Mouse (Mus musculus) adrenal gland, postnatal 36 days (tissue): ENCODE results near the gene Donson. TPM values are rescaled to one million over a fixed set of nuclear protein-coding genes. Genes with fewer than 3 reads are reported as not detected.
A peak's percentile ranks its signal among the peaks of the same experiment; 100 is the strongest.

ENCODE experiments used
- DNase-seq, 2 experiments: peaks; one replicate each; pipeline ENCODE4 v3.0.0; 2021; ENCODE audit warnings: mixed read lengths in 1 of 2
- total RNA-seq, 2 experiments: library from RNA; stranded (reverse); gene quantifications; 2 replicates each; pipeline ENCODE4 v1.2.3; 2021

Donson gene
- total RNA-seq, 2 experiments from 2014 or later: 5.3 to 5.4 TPM

DNA sequence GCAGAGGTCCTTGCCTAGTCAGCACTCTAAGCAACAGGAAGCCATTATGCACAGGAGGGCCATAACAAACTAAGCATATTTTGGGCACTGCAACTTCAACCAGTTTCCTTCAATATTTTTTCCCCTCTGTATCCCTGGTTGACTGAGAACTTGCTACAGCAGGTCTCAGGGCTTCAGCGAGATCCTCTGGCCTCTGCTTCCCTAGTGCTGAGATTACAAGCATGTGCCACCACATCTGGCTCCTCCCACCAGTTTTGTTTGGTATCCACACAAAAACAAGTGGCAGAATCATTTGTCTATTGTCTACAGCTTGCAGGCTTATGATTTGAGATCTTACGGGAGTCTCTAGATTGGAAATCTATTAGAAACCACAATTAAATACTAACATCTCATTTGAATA is 43.7 kb downstream of the Donson start:
- DNase-seq: no peak

DNA sequence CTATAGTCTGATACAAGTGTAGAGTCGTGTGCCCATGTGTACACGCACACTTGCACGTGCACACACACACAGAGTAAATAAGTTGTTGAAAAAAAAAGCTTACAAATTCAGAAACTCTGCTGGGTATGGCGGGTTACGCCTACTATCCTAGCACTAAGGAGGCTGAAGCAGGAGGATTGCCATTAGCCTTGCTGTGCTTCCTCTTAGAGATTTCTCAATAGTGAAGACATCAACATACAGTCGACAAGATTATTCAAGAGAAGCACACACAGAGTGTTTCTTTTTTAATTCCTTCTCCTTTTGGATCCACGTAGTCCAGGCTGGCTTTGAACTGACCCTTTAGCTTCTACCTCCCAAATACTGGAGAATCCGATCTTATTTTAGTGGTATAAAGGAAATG is 48.4 kb downstream of the Donson start:
- DNase-seq: no peak

DNA sequence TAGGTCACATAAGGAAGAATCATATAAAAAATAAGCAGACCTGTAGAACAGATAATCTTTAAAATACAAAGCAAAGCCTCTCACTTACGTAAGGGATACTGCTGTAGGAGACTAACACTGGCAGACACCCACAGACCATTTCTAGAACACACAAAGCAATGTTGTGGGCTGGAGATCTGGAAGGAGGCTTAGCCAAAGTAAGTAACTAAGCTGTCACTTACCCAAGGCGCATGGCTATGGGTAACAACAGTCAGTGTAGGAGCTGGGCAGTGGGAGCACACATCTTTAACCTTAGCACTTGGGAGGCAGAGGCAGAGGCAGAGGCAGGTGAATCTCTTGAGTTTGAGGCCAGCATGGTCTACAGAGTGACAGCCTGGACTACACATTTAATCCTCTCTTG is 48.9 kb downstream of the Donson start:
- no peak for DNase-seq

GRCm38 (mm10) chr16:91639161-91639560 is 49.4 kb downstream of the Donson start:
- peak; percentile 74 to 80 for DNase-seq

GRCm38 (mm10) chr16:91633641-91634040 is 54.9 kb downstream of the Donson start:
- DNase-seq: no peak

- no peak for DNase-seq
Observed at GRCm38 (mm10) chr16:91632940-91633339, 55.6 kb downstream of the Donson start.

- peak; percentile 82 to 85 for DNase-seq
Observed at GRCm38 (mm10) chr16:91632439-91632838, 56.1 kb downstream of the Donson start.

- no peak for DNase-seq
Observed at GRCm38 (mm10) chr16:91630584-91630983, 58.0 kb downstream of the Donson start.

DNA sequence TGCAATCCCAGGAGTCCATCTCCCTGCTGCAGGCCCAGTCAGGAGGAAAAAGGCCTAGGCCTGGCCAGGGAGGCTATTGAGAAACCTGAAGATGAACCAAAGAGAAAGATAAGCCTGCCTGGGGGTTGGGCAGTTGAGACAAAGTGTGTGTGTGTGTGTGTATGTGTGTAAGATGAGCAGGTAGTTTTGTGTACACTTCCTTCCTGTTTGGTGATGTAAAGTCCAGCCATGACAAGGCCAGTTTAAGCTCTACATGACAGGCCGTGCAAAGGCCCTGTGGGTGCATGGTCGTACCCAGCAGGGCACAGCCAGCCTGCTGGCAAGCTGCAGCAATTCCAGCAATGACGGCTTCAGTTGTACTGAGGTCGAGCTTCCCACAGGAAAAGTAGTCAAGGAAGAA is 58.8 kb downstream of the Donson start:
- DNase-seq: no peak

DNA sequence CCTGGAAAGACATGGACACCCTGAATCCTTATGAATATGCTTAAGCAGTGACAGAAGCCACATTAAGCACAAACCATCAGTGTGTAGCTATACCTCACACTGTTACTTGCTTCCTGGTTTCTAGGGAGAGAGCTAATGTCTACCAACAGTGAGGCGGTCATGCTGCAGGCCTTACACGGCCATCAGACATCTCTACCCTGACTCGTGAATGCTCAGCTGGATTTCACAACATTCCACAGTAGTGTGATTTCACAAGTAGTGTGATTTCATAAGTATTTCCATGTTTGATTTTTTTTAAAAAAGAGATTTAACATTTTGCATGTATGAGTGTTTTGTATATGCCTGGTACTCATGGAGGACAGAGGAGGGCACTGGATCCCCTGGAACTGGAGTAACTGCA is 59.9 kb downstream of the Donson start:
- no peak for DNase-seq

DNA sequence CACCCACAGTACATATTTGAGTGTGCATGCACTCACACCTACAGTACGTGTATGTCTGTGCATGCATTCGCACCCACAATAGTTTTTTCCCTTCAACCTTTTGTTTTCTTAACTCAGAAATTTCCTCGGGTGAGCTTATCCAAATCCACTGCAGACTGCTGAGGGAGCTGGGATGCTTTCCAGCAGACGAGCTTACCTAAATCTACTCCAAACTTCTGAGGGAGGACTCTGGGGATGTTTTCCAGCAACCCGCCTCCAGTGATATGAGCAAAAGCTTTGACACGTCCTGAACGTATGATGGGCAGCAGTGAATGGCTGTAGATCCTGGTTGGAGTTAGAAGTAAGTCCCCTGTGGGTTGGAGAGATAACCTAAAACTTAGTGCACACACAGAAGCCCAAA is 60.7 kb downstream of the Donson start:
- DNase-seq: no peak

Other genes with a start within 250 kb of the Donson start
- 10 to 100 TPM; 67.0 to 83.7 TPM for gene Ifnar1, start 203.5 kb downstream of the Donson start, total RNA-seq
- 10 to 100 TPM; 31.2 to 38.0 TPM for gene Ifngr2, start 141.7 kb downstream of the Donson start, total RNA-seq
- gene Tmem50b, start 91.0 kb downstream of the Donson start, total RNA-seq: 10 to 100 TPM; 54.7 to 60.2 TPM
- gene Dnajc28, start 69.7 kb downstream of the Donson start, total RNA-seq: 10 to 100 TPM in 1 of 2 experiments, 1 to 10 TPM in 1; 8.8 to 15.4 TPM
- gene Gart, start 41.8 kb downstream of the Donson start, total RNA-seq: 100 to 1,000 TPM; 107 to 120 TPM
- 100 to 1,000 TPM; 220 to 271 TPM for gene Son, start 41.3 kb downstream of the Donson start, total RNA-seq
- 10 to 100 TPM; 47.5 to 57.9 TPM for gene Cryzl1, start 40.2 kb upstream of the Donson start, total RNA-seq
- 10 to 100 TPM; 33.6 to 49.3 TPM for gene Itsn1, start 40.5 kb upstream of the Donson start, total RNA-seq